Mouse (Mus musculus): ENCODE results near the gene Zan. TPM values are rescaled to one million over a fixed set of nuclear protein-coding genes. Genes with fewer than 3 reads are reported as not detected.

The Zan gene
- total RNA-seq, 2 experiments from 2014 or later: 0.02 to 0.05 TPM

- ATAC-seq (replicated peaks; ENCODE audit: low FRiP score, low TSS enrichment, poor library complexity, severe bottlenecking): no peak
These were observed 107.2 kb downstream of the Zan start for GRCm38 (mm10) chr5:137369665-137370064.

- ATAC-seq (replicated peaks; ENCODE audit: low FRiP score, low TSS enrichment, poor library complexity, severe bottlenecking): no peak
These were observed 118.5 kb downstream of the Zan start for GRCm38 (mm10) chr5:137358382-137358781.

GRCm38 (mm10) chr5:137354091-137354490 lies 122.8 kb downstream of the Zan start:
- no peak for ATAC-seq (replicated peaks; ENCODE audit: low FRiP score, low TSS enrichment, poor library complexity, severe bottlenecking)

- no peak for ATAC-seq (replicated peaks; ENCODE audit: low FRiP score, low TSS enrichment, poor library complexity, severe bottlenecking)
These were observed 124.6 kb downstream of the Zan start for GRCm38 (mm10) chr5:137352011-137352975.

GRCm38 (mm10) chr5:137351394-137351793 lies 125.5 kb downstream of the Zan start:
- ATAC-seq (replicated peaks; ENCODE audit: low FRiP score, low TSS enrichment, poor library complexity, severe bottlenecking): no peak

GRCm38 (mm10) chr5:137351058-137351380 lies 125.8 kb downstream of the Zan start:
- no peak for ATAC-seq (replicated peaks; ENCODE audit: low FRiP score, low TSS enrichment, poor library complexity, severe bottlenecking)

GRCm38 (mm10) chr5:137350205-137351057 lies 126.4 kb downstream of the Zan start:
- ATAC-seq (replicated peaks; ENCODE audit: low FRiP score, low TSS enrichment, poor library complexity, severe bottlenecking): no peak

GRCm38 (mm10) chr5:137349384-137350204 lies 127.3 kb downstream of the Zan start, which contains the start of gene Ephb4:
Gene Ephb4 (plus strand): TSS chr5:137350109.
- no peak for ATAC-seq (replicated peaks; ENCODE audit: low FRiP score, low TSS enrichment, poor library complexity, severe bottlenecking)

GRCm38 (mm10) chr5:137348482-137349383 lies 128.1 kb downstream of the Zan start:
- no peak for ATAC-seq (replicated peaks; ENCODE audit: low FRiP score, low TSS enrichment, poor library complexity, severe bottlenecking)

GRCm38 (mm10) chr5:137347856-137348255 lies 129.0 kb downstream of the Zan start:
- ATAC-seq (replicated peaks; ENCODE audit: low FRiP score, low TSS enrichment, poor library complexity, severe bottlenecking): no peak

GRCm38 (mm10) chr5:137346983-137347382 lies 129.9 kb downstream of the Zan start:
- no peak for ATAC-seq (replicated peaks; ENCODE audit: low FRiP score, low TSS enrichment, poor library complexity, severe bottlenecking)

GRCm38 (mm10) chr5:137346388-137346787 lies 130.5 kb downstream of the Zan start:
- ATAC-seq (replicated peaks; ENCODE audit: low FRiP score, low TSS enrichment, poor library complexity, severe bottlenecking): no peak

- no peak for ATAC-seq (replicated peaks; ENCODE audit: low FRiP score, low TSS enrichment, poor library complexity, severe bottlenecking)
These were observed 131.0 kb downstream of the Zan start for GRCm38 (mm10) chr5:137345821-137346220.

- ATAC-seq (replicated peaks; ENCODE audit: low FRiP score, low TSS enrichment, poor library complexity, severe bottlenecking): no peak
These were observed 133.0 kb downstream of the Zan start for GRCm38 (mm10) chr5:137343869-137344268.

GRCm38 (mm10) chr5:137343412-137343811 lies 133.5 kb downstream of the Zan start:
- ATAC-seq (replicated peaks; ENCODE audit: low FRiP score, low TSS enrichment, poor library complexity, severe bottlenecking): no peak

GRCm38 (mm10) chr5:137342407-137343012 lies 134.4 kb downstream of the Zan start:
- ATAC-seq (replicated peaks; ENCODE audit: low FRiP score, low TSS enrichment, poor library complexity, severe bottlenecking): no peak

- peak; percentile 45 for ATAC-seq (replicated peaks; ENCODE audit: low FRiP score, low TSS enrichment, poor library complexity, severe bottlenecking)
These were observed 136.6 kb downstream of the Zan start for GRCm38 (mm10) chr5:137340222-137340621.

All from megakaryocyte-erythroid progenitor cell, adult 5-6 weeks (primary cell).